Mouse (Mus musculus): Measurements from ENCODE around the gene Arl5b. TPM values are rescaled to one million over a fixed set of nuclear protein-coding genes. Genes with fewer than 3 reads are reported as not detected.

Arl5b gene
- 10 to 100 TPM; 44.3 to 50.4 TPM for total RNA-seq (2021)
- long read RNA-seq, partial matches to known transcripts = 0 of 3 reads
- long read RNA-seq, other reads (novel, unspliced or antisense) = 3 of 3 reads

DNA sequence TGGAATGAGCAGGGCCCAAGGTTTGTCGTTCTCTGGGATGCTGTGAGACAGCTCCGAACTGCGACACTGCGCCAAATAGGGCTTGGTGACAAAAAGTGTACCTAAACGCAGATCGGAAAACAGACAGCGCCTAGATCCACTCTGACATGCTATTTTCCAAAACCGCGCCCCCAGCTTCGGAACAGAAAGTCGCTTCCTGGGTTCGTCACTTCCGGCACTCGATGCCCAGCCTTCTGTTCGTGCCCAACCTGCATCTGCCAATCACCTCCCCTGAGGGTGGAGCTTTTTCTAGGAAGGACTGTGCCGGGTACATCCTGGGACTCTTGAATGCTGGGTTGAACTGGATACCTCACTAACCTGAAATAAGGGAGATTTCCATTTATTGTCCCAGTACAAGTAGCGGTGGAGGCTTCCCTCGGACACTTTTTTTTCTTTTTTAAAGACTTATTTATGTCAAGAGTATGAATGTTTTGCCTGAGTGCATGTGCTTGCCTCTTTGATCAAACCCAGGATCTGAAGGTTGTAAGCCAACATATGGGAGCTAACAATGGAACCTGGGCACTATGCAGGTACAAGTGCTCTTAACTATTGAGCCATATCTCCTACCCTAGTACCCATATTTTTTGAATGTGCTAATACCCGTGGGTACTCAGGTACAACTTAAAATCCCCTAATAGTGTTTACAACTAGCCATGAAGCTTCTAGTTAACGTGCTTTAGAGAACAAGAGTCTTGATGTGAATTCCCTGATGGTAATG, at the start of gene Arl5b:
Gene Arl5b, plus strand, starts transcription at position 279 of the 757 bp plus-strand sequence.
- DNase-seq (ENCODE audit: low spot score in 2 of 2) = peak; percentile 93 to 96

DNA sequence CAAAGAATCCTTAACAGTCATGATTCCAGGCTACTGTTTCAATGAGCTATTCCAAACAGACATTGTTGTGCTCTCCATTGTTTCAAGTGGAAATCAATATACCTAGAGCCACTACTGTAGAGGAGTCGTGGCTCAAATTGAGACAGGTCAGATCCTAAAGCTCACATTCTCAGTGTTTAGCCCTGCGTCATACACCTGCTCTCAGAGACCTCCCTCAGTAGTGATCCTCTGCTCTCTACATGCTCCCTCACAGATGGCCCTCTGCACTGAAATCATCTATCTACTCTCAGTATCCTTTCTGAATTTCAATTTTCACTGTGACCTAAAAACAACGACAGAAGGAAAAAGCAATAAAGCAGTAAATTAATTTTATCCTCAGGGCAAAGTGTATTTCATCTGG, 41.7 kb upstream of the Arl5b start:
- no peak for DNase-seq (ENCODE audit: low spot score in 2 of 2)

DNA sequence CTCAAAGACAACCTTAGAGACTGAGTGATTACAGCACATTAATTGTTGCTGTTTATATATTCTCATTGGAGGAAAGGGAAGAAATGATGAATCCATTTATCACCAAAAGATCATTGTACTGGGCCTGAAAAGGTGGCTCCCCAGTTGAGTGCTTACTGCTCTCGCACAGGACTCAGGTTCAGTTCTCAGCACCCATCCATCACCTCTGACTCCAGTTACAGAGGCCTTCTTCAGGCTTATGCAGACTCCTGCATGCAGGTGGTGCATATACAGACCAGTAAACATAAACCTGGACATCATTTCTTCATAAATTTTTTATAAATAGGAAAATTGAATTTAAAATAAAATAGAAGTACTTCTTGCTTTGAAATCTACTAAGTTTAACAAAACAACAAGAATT, 41.1 kb upstream of the Arl5b start:
- DNase-seq (ENCODE audit: low spot score in 2 of 2) = no peak

DNA sequence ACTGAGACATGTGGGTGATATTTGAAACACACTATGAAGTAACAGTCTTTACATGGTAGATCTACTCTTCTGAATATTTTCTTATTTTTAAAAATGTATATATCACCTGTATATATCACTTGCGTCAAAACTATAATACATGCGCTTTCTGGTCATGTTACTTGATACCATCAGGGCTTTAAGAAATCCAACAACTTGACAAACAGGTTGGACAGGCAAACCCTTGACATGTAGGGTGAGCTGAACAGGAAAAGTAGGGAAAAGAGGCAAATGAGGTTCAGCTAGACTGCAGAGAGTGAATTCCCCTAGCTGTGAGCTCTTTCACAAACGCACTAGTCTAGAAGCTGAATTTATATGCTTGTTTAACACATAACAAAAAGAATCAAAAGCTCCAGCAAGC, 22.4 kb upstream of the Arl5b start:
- no peak for DNase-seq (ENCODE audit: low spot score in 2 of 2)

DNA sequence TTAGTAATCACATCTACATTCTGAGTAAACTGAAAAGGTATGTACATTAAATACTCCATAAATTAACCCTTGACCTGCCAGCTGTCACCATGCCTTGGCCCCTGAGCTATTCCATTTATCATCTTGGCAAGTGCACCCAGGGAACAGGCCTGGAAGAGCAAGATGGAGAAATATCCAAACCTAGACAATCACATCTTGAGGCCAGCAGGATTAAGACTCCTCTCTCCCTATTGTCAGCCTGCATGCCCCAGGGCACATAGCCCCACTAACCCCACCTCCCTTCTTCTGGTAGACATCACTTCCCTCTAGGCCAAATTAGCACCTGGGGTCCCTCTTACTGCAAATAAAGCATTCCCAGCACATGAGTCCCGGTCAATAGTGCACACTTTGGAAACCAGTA, 21.4 kb upstream of the Arl5b start:
- DNase-seq (ENCODE audit: low spot score in 2 of 2) = no peak

DNA sequence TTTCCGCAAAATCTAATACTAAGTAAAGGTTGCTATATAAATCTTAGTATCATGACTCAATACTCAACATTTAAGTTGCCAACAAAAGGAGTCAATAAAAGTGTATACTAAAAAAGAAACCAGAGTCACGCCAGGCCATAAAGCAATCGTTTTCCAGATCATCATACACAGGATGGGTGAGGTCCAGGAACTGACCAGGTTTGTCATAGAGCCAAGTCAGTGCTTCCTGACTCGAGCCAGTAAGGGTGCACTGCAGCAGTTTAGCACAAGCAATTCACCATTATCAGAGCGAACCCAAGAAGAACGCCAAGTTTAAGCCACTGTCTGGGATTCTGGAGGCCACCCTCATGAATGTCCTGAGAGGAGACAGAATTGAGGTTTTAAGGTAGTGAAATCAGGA, 10.5 kb upstream of the Arl5b start:
- DNase-seq (ENCODE audit: low spot score in 2 of 2) = no peak

DNA sequence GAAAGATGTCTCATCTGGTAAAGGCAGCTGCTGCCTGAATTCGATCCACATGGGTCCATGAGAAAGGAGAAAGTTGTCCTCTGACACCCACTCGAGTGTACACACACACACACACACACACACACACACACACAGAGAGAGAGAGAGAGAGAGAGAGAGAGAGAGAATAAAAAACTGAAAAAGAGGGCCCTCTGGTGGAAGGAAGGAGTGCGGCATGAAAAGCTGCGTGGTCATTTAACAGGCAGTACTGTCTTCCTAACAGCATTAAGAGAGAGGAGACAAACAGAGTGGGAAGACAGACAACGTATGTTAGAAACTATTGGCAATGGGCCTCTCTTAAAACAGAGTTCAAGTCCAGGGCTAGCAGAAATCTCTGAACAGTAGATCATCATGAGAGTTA, 8.9 kb upstream of the Arl5b start:
- peak; percentile 30 for DNase-seq (ENCODE audit: low spot score in 2 of 2)

DNA sequence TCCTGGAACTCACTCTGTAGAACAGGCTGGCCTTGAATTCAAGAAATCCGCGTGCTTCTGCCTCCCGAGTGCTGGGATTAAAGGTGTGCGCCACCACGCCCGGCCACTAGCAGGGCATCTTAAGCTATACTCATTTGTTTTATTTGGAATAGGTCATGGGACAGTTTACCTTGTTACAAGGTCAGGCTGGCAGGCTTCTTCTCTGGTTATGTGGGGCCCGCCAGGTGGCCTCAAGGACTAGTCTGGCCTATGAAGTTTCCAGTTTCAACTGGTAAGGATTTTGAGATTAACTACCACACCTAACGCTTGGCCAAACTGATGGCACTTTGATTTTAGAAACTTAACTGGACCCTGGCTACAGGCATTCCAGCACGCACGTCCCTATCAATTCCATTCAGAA, 5.3 kb downstream of the Arl5b start:
- no peak for DNase-seq (ENCODE audit: low spot score in 2 of 2)

DNA sequence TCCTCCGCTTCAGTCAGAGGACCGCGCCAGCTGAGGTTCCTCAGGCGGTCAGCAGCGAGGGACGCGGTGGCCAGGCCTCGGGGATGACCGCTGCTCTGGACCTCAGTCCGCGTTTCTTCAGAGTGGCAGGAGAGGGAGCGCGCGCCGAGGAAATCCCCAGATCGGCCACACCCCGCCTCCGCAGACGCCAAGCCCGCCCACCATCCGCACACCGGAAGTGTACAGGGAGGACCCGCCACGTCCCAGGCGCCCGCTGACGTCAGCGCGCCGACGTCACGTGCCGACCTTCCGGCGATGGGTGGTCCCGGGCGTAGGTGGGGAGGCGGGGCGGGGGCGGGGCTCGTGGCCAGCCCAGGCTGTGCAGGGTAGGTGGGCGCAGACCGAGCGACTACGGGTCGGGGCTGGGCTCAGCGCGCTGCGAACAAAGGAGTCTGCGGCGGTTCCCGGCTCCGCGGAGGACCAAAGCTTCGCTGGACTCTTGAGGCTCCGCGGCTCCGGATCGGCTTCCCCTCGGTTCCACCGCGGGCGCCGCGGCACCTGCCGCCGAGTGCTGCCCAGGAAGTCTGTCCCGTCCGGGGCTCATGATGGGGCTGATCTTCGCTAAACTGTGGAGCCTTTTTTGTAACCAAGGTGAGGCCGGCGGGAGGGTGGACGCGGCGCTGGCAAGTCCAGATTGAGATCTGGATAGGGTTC, 5.9 kb downstream of the Arl5b start, which contains the start of gene Nsun6:
Gene Nsun6, minus strand, starts transcription at position 125 of the 693 bp plus-strand sequence.
- peak; percentile 94 to 96 for DNase-seq (ENCODE audit: low spot score in 2 of 2)

DNA sequence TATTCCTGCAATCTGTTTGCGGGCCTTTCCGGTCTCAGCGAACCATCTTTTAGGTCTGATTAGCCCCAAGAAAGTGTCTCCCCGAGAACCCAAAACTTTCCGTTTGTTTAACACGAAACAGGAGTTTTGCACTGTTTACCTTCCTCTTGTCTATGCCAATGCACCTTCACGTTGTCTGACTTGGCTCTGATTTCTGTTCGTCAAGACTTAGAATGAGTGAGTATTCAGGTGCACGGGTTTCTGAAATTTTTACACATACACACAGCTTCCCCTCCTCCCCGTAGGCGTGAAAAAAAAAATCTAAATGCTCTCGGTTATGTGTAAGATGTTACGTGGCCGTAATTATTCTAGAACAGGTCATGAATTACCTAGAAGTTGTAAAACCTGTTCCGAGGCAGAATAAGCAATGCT, 6.6 kb downstream of the Arl5b start:
- DNase-seq (ENCODE audit: low spot score in 2 of 2) = no peak

DNA sequence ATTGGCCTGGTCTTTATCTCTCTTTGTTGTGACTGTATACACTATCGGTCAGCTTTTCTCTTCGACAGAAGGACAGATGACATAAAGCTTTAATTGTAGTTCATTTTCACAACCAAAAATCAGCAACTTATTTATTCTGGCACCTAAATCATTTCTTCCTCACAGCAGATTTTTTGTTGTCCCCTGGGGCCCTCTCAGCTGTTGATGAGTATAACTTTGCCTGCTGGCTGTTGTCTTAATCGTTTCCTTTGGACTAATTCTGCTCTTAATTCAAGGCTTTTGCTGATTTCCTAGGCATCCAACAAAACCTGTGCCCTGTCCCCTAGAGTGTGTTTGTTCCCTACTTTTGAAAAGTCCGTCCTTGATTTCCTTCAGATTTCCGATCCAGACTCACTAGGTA, 9.0 kb downstream of the Arl5b start:
- DNase-seq (ENCODE audit: low spot score in 2 of 2) = no peak

DNA sequence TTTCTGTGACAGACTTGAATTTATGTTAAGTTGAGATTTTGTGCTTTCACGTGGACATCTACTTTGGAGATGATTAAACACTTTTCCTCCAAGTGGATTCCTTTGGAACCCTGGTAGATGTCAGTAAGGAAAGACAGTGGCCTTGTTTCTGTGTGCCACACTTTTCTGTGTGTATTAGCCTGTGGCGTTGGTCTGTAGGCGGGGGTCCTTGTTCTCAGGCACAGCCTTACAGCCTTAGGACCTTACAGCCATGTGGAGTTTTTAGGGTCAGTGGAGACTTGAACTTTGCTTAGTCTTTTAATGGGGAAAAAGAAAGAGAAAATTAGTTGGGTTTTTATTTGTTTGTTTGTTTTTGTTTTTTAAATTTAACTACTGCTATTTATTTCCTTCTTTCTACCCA, 11.7 kb downstream of the Arl5b start:
- DNase-seq (ENCODE audit: low spot score in 2 of 2) = no peak

DNA sequence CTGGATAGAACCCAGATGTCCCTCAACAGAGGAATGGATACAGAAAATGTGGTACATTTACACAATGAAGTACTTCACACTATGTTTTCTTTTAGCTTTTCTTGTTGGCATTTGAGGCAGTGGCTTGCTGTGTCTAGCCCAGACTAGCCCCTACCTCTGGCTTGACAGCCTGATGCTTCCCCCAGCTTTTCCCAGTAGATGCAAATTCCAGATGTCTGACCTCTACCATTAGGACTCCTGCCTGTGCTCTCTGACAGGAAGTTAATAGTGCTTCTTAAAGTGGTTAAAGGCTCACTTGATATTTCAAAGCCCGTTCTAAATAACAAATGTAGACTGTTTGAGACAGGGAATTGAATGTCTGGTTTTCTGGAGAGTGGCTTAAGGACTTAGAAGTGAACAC, 14.6 kb downstream of the Arl5b start:
- DNase-seq (ENCODE audit: low spot score in 2 of 2) = no peak

DNA sequence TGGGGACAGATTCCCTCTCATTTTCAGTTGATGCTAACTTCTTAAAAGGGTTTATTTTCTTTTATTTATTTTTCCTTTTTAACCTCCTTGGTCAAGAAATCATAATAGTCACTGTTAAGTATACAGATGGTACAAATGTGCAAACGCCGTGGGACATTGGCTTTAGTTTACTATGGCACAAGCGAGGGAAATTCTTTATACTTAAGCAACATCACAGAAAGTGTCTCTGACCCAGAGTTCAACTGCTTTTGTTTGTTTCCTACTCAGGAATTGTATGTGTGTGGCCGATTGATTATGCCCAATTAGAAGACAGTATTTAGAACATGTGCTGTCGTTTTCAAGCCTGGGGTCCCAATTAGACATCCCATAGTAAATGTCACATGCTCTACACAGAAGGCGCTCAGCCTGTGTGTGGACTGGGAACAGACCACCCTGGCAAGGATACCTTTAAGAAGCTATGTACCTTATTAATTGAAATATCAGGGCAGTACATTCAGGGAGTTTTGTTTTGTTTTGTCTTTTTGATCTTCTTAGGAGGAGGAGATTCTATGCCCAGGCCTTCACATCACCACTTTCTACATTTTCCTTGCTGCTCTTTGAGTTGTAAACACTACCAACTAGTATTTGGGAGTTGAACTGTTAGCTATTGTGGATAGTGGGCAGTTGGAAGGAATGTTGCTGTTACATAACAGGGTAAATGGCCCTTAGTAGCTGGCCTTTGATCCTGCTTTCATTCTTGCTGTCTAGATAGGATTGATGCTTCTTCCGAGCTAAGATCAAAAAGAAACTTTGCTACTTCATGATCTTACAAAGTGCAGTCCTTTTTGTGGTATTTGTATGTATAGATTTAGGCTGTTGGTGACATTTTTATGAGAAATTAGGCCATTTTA, 15.4 kb downstream of the Arl5b start:
- DNase-seq (ENCODE audit: low spot score in 2 of 2) = no peak

DNA sequence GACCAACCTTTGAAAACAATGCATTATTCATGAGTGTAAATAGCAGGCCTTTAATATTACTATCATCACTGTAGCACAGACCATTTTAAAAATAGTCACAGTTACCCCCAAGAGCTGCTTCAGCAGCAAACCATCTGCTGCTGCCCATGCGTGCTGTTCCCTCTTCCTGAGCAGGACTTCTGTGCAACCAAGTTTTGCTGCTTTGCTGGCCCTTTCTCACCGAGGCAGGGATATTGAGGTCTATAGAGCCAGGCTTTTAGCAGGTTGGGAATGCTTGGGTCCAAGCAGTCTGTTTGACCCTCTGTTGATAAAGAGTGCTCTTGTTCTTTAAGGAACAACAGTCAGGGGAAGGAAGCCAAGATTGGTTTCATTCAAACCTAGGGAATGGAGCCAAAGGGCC, 16.3 kb downstream of the Arl5b start:
- DNase-seq (ENCODE audit: low spot score in 2 of 2) = no peak

DNA sequence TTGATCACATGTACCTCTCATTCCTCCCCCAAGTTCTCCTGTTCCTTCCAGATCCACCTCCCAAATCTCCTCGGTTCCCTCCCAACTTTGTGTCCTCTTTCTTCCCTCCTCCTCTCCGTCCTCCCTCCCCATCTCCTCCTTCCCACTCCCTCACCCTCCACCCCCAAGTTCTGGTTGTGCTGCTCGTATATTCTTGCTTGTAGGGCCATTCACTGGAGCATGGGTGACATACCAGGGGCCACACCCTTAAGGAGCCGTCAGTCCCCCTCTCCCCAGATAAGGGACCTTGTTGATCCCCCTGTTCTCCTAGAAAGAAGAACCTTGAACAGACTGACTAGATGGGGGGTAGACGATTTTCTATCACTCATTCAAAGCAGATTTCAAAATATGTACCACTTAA, 17.9 kb downstream of the Arl5b start:
- no peak for DNase-seq (ENCODE audit: low spot score in 2 of 2)

DNA sequence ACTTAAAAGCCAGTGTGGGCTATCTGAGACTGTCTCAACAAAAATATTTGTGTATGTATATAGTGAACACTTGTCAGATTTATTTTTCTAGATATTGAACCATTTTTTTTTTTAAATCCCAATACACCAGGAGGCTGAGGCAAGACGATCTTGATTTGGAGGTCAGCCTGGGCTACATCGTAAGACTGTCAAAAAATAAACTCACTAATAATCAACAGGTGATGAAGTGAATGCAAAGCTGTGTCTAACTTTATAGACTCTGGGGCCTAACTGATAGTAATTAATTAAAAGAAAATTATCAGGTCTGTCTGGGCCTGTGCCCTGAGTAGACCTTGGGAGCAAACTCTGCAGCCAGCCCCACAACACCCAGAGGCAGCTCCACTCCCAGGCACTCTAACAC, 34.5 kb downstream of the Arl5b start:
- DNase-seq (ENCODE audit: low spot score in 2 of 2) = no peak

DNA sequence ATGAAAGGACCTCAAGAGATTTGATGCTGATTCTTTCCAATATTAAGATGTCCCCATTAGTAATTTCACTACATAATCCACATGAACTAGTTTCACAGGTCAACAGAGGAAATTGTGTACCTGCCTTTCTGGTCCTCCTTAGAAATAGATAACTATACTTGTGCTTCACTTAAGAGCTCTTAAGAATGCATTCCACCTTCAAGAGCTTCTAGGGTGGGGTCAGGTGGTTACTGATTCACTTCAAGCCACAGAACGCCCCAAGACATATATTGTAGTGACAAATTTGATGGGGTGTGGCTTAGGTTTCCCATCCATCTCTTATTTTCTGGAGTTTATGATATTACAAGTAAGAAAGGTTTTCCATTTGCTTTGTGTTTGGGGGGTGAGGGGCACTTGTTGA, 38.1 kb downstream of the Arl5b start:
- DNase-seq (ENCODE audit: low spot score in 2 of 2) = no peak

DNA sequence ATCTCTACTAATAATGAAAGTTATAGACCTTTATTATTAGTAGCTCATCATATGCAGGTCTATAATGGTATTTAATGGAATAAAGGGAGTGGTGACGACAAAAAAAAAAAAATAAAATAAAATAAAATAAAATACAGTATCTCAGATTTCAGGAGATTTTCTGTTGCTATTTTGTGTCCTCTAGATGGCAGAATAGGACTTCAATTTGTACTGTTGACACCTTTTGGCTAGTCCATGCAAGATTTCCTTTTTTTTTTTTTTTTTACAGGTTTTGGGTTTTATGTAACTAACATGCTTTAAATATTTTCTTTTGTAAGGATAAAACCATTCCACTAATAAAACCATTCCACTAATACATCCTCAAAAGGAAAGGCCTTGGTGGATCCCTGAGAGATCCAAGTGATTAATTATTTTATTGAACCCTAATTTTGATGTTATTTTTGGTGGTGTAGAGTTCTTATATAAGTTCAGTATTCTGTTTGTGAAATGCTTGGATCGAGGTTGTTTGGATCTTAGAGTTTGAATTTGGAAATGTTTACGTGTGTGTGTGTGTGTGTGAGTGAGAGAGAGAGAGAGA, 47.4 kb downstream of the Arl5b start:
- no peak for DNase-seq (ENCODE audit: low spot score in 2 of 2)

DNA sequence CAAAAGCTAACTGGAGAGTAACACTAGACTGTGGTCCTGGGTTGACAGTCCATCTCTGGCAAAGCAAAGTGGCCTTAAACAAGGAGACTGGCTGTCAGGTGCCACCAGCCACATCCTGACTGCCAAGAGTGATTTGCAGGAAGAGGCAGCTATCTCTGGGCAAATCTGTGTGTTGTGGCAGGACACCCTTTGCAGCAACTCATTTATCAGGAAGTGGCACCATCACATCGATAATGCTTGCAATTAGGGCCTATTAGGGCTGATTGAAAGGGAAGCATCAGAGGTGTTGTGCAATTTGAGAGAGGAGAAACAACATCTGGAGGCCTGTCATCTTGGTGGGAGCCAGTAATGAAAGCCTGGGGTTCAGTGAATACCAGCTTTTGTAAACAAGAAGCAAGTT, 55.2 kb downstream of the Arl5b start:
- no peak for DNase-seq (ENCODE audit: low spot score in 2 of 2)

DNA sequence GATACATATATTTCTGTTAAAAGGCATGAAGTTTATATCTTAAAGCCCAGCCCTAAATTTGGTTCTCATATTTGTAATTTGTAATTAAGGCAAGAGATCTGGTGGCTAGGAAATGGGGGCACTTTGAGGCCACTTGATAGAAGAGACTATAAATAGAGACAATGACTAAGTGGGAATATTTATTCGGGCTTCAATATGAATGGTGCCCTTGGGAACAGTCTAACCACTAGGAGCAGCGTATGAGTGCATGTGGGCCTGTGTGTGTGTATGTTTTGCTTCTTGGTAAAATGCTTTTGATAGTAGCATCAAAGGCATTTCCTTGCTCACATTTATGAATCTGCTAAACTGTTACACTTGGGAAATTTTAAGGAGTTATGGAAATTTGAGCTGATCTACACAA, 62.1 kb downstream of the Arl5b start:
- DNase-seq (ENCODE audit: low spot score in 2 of 2) = no peak

Data from layer of hippocampus, postnatal 10 days (tissue).